Mouse (Mus musculus) heart, embryonic 13.5 days (tissue): ENCODE data around the gene 1810010H24Rik. TPM values are rescaled to one million over a fixed set of nuclear protein-coding genes. Genes with fewer than 3 reads are reported as not detected.
"Not testable (repeated sequence)": the region's sequence is repeated elsewhere in the genome, so short reads cannot be mapped to it uniquely, and the experiment has no call there.

Experiments
- ATAC-seq: fragments of 200-750 bp; cut with Nextera tagmentation; 2 replicates; pipeline ENCODE4 v1.8.0; 2017; ENCODE audit warnings: moderate TSS enrichment; ENCODE audit not compliant: insufficient number of reproducible peaks, low FRiP score, low TSS enrichment; ENCODE audit errors: extremely low read depth
- H3K27ac ChIP-seq: fragments of 300-500 bp; sonication (generic); replicated peaks from 2 replicates; pipeline ENCODE4 v1.5.1; 2015; ENCODE audit warnings: moderate library complexity, mild to moderate bottlenecking, inconsistent platforms
- H3K27me3 ChIP-seq: fragments of 300-500 bp; sonication (generic); replicated peaks from 2 replicates; pipeline ENCODE4 v1.6.1; 2015; ENCODE audit warnings: mild to moderate bottlenecking, inconsistent platforms
- H3K36me3 ChIP-seq: fragments of 300-500 bp; sonication (generic); 2 replicates; pipeline ENCODE4 v1.6.1; 2015; ENCODE audit warnings: mild to moderate bottlenecking, inconsistent platforms
- H3K4me1 ChIP-seq: fragments of 300-500 bp; sonication (generic); 2 replicates; pipeline ENCODE4 v1.6.1; 2015; ENCODE audit warnings: inconsistent platforms
- H3K4me2 ChIP-seq: fragments of 300-500 bp; sonication (generic); 2 replicates; pipeline ENCODE4 v1.6.1; 2015; ENCODE audit warnings: inconsistent platforms, mild to moderate bottlenecking, moderate library complexity
- H3K4me3 ChIP-seq: fragments of 300-500 bp; sonication (generic); 2 replicates; pipeline ENCODE4 v1.5.1; 2015; ENCODE audit warnings: moderate library complexity, mild to moderate bottlenecking, inconsistent platforms
- H3K9ac ChIP-seq: fragments of 300-500 bp; sonication (generic); 2 replicates; pipeline ENCODE4 v1.6.1; 2015; ENCODE audit warnings: inconsistent platforms, mild to moderate bottlenecking, moderate library complexity
- H3K9me3 ChIP-seq: fragments of 300-500 bp; sonication (generic); 2 replicates; pipeline ENCODE4 v1.6.1; 2016; ENCODE audit warnings: inconsistent platforms
- WGBS: fragments of 180-500 bp; shearing (Covaris S2); methylation state at CpG from one replicate; pipeline ENCODE4 v1.1.7; 2015; ENCODE audit warnings: mixed read lengths; 5-methylcytosine and 5-hydroxymethylcytosine counted together
- polyA plus RNA-seq: library from polyadenylated mRNA; unstranded; fragments of >200 nt; fragmentation: Nextera tagmentation; extraction: Ambion mirVana; gene quantifications from 2 replicates; pipeline ENCODE4 v1.2.1, GENCODE M21; 2015

The 1810010H24Rik gene
- polyA plus RNA-seq, 1 experiment from 2014 or later = 1.9 TPM

- no peak overlapping the region for H3K27ac ChIP-seq
- H3K9me3 ChIP-seq = peaks cover 3% of the 10 kb centered on the region; the same call in 1 of the 2 replicates
- no peak overlapping the region for H3K9ac ChIP-seq
- 72% methylated on average over 11 of the region's 11 CpGs for WGBS
- H3K4me3 ChIP-seq = no peak overlapping the region
- ATAC-seq = no peak
- peaks cover 9% of the 10 kb centered on the region for H3K4me1 ChIP-seq
- H3K27me3 ChIP-seq = no peaks in the 10 kb centered on the region
- H3K4me2 ChIP-seq = peak overlapping the region; percentile 41; the same call in 1 of the 2 replicates
- H3K36me3 ChIP-seq = no peaks in the 10 kb centered on the region
Observed at GRCm38 (mm10) chr11:107014020-107014585, 11.4 kb upstream of the 1810010H24Rik start.

GRCm38 (mm10) chr11:107014597-107015309 is 10.7 kb upstream of the 1810010H24Rik start:
- Histone ChIP-seq H3K4me2 (peak overlapping the region; percentile 41), H3K27me3 (no peaks in the 10 kb centered on the region), H3K4me3 (peak overlapping the region; percentile 26; the same call in 1 of the 2 replicates), H3K36me3 (no peaks in the 10 kb centered on the region), H3K27ac (no peak overlapping the region), H3K4me1 (peaks cover 9% of the 10 kb centered on the region), H3K9me3 (peaks cover 3% of the 10 kb centered on the region; the same call in 1 of the 2 replicates), H3K9ac (peak overlapping the region; percentile 37; the same call in 1 of the 2 replicates)
- ATAC-seq = no peak
- 33% methylated on average over 14 of the region's 14 CpGs for WGBS

GRCm38 (mm10) chr11:107015535-107016187 is 9.8 kb upstream of the 1810010H24Rik start:
- not testable (repeated sequence) for H3K9ac ChIP-seq, H3K27ac ChIP-seq, H3K4me2 ChIP-seq, H3K4me1 ChIP-seq, H3K4me3 ChIP-seq, H3K27me3 ChIP-seq, H3K9me3 ChIP-seq, H3K36me3 ChIP-seq, ATAC-seq
- 64% methylated on average over 11 of the region's 11 CpGs for WGBS

GRCm38 (mm10) chr11:107016893-107017292 is 8.6 kb upstream of the 1810010H24Rik start:
- Histone ChIP-seq H3K4me2 (no peak overlapping the region), H3K4me1 (peaks cover 1% of the 10 kb centered on the region), H3K9ac (no peak overlapping the region), H3K36me3 (no peaks in the 10 kb centered on the region), H3K27ac (no peak overlapping the region), H3K4me3 (no peak overlapping the region), H3K9me3 (peaks cover 3% of the 10 kb centered on the region; the same call in 1 of the 2 replicates), H3K27me3 (0 out of 2 replicates have a peak, but pooled peaks cover under 1% of the 10 kb centered on the region)
- no peak for ATAC-seq
- WGBS = 65% methylated on average over 1 of the region's 1 CpGs

GRCm38 (mm10) chr11:107017339-107017886 is 8.1 kb upstream of the 1810010H24Rik start:
- no peak overlapping the region for H3K9ac ChIP-seq
- no peaks in the 10 kb centered on the region for H3K36me3 ChIP-seq
- no peak overlapping the region for H3K27ac ChIP-seq
- no peak overlapping the region for H3K4me3 ChIP-seq
- peaks cover 3% of the 10 kb centered on the region; the same call in 1 of the 2 replicates for H3K9me3 ChIP-seq
- no peak overlapping the region for H3K4me2 ChIP-seq
- no peak for ATAC-seq
- 0 out of 2 replicates have a peak, but pooled peaks cover 5% of the 10 kb centered on the region for H3K27me3 ChIP-seq
- 57% methylated on average over 6 of the region's 6 CpGs for WGBS
- no peaks in the 10 kb centered on the region for H3K4me1 ChIP-seq

- Histone ChIP-seq H3K4me2 (no peak overlapping the region), H3K27me3 (peaks cover 11% of the 10 kb centered on the region; the same call in 1 of the 2 replicates), H3K4me1 (no peaks in the 10 kb centered on the region), H3K9me3 (peaks cover 3% of the 10 kb centered on the region; the same call in 1 of the 2 replicates), H3K4me3 (no peak overlapping the region), H3K27ac (no peak overlapping the region), H3K9ac (no peak overlapping the region), H3K36me3 (no peaks in the 10 kb centered on the region)
- WGBS = 30% methylated on average over 8 of the region's 8 CpGs
- ATAC-seq = no peak
Observed at GRCm38 (mm10) chr11:107018606-107019005, 6.9 kb upstream of the 1810010H24Rik start.

GRCm38 (mm10) chr11:107019318-107019717 is 6.2 kb upstream of the 1810010H24Rik start:
- H3K9me3 ChIP-seq = no peaks in the 10 kb centered on the region
- ATAC-seq = no peak
- no peak overlapping the region for H3K27ac ChIP-seq

GRCm38 (mm10) chr11:107019722-107020121 is 5.8 kb upstream of the 1810010H24Rik start:
- not testable (repeated sequence) for H3K4me2 ChIP-seq, ATAC-seq, H3K9me3 ChIP-seq, H3K27ac ChIP-seq, H3K36me3 ChIP-seq, H3K4me3 ChIP-seq, H3K9ac ChIP-seq, H3K4me1 ChIP-seq
- WGBS = 88% methylated on average over 3 of the region's 5 CpGs
- H3K27me3 ChIP-seq = peaks cover 22% of the 10 kb centered on the region

More at GRCm38 (mm10) chr11:107019318-107019717, 6.2 kb upstream of the 1810010H24Rik start:
- Histone ChIP-seq H3K36me3 (no peaks in the 10 kb centered on the region), H3K9ac (no peak overlapping the region), H3K4me3 (no peak overlapping the region), H3K4me2 (no peak overlapping the region), H3K4me1 (no peaks in the 10 kb centered on the region), H3K27me3 (peaks cover 18% of the 10 kb centered on the region)
- WGBS = 67% methylated on average over 4 of the region's 4 CpGs

- H3K4me3 ChIP-seq = no peak overlapping the region
- H3K4me1 ChIP-seq = peaks cover 26% of the 10 kb centered on the region
- H3K9ac ChIP-seq = no peak overlapping the region
- no peaks in the 10 kb centered on the region for H3K36me3 ChIP-seq
- 81% methylated on average over 13 of the region's 13 CpGs for WGBS
- no peak for ATAC-seq
- peaks cover 27% of the 10 kb centered on the region for H3K27me3 ChIP-seq
- no peak overlapping the region for H3K4me2 ChIP-seq
- H3K27ac ChIP-seq = no peak overlapping the region
- no peaks in the 10 kb centered on the region for H3K9me3 ChIP-seq
Observed at GRCm38 (mm10) chr11:107022050-107022683, 3.3 kb upstream of the 1810010H24Rik start.

- no peak overlapping the region for H3K27ac ChIP-seq
- peak overlapping the region; percentile 77; the same call in 1 of the 2 replicates for H3K4me3 ChIP-seq
- 0 out of 2 replicates have a peak overlapping the region, but pooled peaks have one; percentile 81 for H3K9ac ChIP-seq
- no peaks in the 10 kb centered on the region for H3K9me3 ChIP-seq
- 49% methylated on average over 4 of the region's 4 CpGs for WGBS
- H3K4me1 ChIP-seq = peaks cover 34% of the 10 kb centered on the region
- ATAC-seq = no peak
- peak overlapping the region; percentile 97 for H3K4me2 ChIP-seq
- peaks cover 27% of the 10 kb centered on the region for H3K27me3 ChIP-seq
- H3K36me3 ChIP-seq = no peaks in the 10 kb centered on the region
Observed at GRCm38 (mm10) chr11:107024406-107024805, 1.1 kb upstream of the 1810010H24Rik start.
